Mouse (Mus musculus) ES-Bruce4 (cell line): ENCODE results near the gene B3gnt2.

Experiments
- CTCF ChIP-seq: IDR thresholded peaks from one replicate; pipeline ENCODE4 v1.8.1; 2011; ENCODE audit warnings: low read depth, low read length
- EP300 ChIP-seq: IDR thresholded peaks from 2 replicates; pipeline ENCODE4 v1.6.1; 2011; ENCODE audit warnings: low read depth, low read length; ENCODE audit not compliant: insufficient read depth
- POLR2A ChIP-seq: IDR thresholded peaks from one replicate; pipeline ENCODE4 v1.8.1; 2011; ENCODE audit warnings: low read length; ENCODE audit not compliant: insufficient read depth

GRCm38 (mm10) chr11:22811413-22811812 lies 49.3 kb downstream of the B3gnt2 start:
- TF ChIP-seq CTCF (no peak), POLR2A (no peak), EP300 (no peak)
